Mouse (Mus musculus): ENCODE data around the gene Kcnc4. TPM values are rescaled to one million over a fixed set of nuclear protein-coding genes. Genes with fewer than 3 reads are reported as not detected.

The Kcnc4 gene
- total RNA-seq (2017): not detected in 2 replicates

GRCm38 (mm10) chr3:107459196-107459772 lies at the start of gene Kcnc4:
Kcnc4 (minus strand) TSS chr3:107459552.
- peak in 1 of 2 experiments; percentile 3; a peak in 1 of 4 replicates for ATAC-seq (replicated peaks in 1 of 2; ENCODE audit: insufficient read depth in 1 of 2, low FRiP score in 2 of 2, low TSS enrichment in 1 of 2, low read depth in 1 of 2, poor library complexity in 2 of 2, severe bottlenecking in 2 of 2)

- ATAC-seq (replicated peaks in 1 of 2; ENCODE audit: insufficient read depth in 1 of 2, low FRiP score in 2 of 2, low TSS enrichment in 1 of 2, low read depth in 1 of 2, poor library complexity in 2 of 2, severe bottlenecking in 2 of 2): no peak
Measured at GRCm38 (mm10) chr3:107508696-107509095, 49.3 kb upstream of the Kcnc4 start.

- no peak for ATAC-seq (replicated peaks in 1 of 2; ENCODE audit: insufficient read depth in 1 of 2, low FRiP score in 2 of 2, low TSS enrichment in 1 of 2, low read depth in 1 of 2, poor library complexity in 2 of 2, severe bottlenecking in 2 of 2)
Measured at GRCm38 (mm10) chr3:107507966-107508365, 48.6 kb upstream of the Kcnc4 start.

GRCm38 (mm10) chr3:107506531-107506930 lies 47.2 kb upstream of the Kcnc4 start:
- no peak for ATAC-seq (replicated peaks in 1 of 2; ENCODE audit: insufficient read depth in 1 of 2, low FRiP score in 2 of 2, low TSS enrichment in 1 of 2, low read depth in 1 of 2, poor library complexity in 2 of 2, severe bottlenecking in 2 of 2)

GRCm38 (mm10) chr3:107505464-107506367 lies 46.4 kb upstream of the Kcnc4 start:
- ATAC-seq (replicated peaks in 1 of 2; ENCODE audit: insufficient read depth in 1 of 2, low FRiP score in 2 of 2, low TSS enrichment in 1 of 2, low read depth in 1 of 2, poor library complexity in 2 of 2, severe bottlenecking in 2 of 2): no peak

- ATAC-seq (replicated peaks in 1 of 2; ENCODE audit: insufficient read depth in 1 of 2, low FRiP score in 2 of 2, low TSS enrichment in 1 of 2, low read depth in 1 of 2, poor library complexity in 2 of 2, severe bottlenecking in 2 of 2): no peak
Measured at GRCm38 (mm10) chr3:107504542-107504941, 45.2 kb upstream of the Kcnc4 start.

GRCm38 (mm10) chr3:107503716-107504115 lies 44.4 kb upstream of the Kcnc4 start:
- no peak for ATAC-seq (replicated peaks in 1 of 2; ENCODE audit: insufficient read depth in 1 of 2, low FRiP score in 2 of 2, low TSS enrichment in 1 of 2, low read depth in 1 of 2, poor library complexity in 2 of 2, severe bottlenecking in 2 of 2)

- no peak for ATAC-seq (replicated peaks in 1 of 2; ENCODE audit: insufficient read depth in 1 of 2, low FRiP score in 2 of 2, low TSS enrichment in 1 of 2, low read depth in 1 of 2, poor library complexity in 2 of 2, severe bottlenecking in 2 of 2)
Measured at GRCm38 (mm10) chr3:107501702-107502151, 42.4 kb upstream of the Kcnc4 start.

DNA sequence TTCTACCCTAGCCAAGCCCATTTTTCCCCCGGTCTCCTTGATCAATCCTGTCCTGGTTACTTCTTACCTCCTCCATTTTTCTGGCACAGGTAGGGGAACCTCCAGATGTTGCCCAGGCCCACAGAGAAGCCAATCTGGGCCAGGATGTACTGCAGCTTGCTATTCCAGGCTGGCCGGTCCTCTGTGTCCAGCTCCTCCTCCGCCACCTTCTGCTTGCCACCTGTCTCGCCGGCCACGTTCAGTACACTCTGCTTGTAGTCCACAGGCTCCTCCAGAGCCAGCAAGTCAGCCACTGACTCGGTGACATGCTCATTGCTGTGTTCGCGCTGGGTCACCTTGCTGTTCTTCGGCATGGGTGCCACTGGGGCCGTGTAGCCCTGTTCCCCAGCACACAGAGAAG lies 40.9 kb upstream of the Kcnc4 start:
- no peak for ATAC-seq (replicated peaks in 1 of 2; ENCODE audit: insufficient read depth in 1 of 2, low FRiP score in 2 of 2, low TSS enrichment in 1 of 2, low read depth in 1 of 2, poor library complexity in 2 of 2, severe bottlenecking in 2 of 2)

DNA sequence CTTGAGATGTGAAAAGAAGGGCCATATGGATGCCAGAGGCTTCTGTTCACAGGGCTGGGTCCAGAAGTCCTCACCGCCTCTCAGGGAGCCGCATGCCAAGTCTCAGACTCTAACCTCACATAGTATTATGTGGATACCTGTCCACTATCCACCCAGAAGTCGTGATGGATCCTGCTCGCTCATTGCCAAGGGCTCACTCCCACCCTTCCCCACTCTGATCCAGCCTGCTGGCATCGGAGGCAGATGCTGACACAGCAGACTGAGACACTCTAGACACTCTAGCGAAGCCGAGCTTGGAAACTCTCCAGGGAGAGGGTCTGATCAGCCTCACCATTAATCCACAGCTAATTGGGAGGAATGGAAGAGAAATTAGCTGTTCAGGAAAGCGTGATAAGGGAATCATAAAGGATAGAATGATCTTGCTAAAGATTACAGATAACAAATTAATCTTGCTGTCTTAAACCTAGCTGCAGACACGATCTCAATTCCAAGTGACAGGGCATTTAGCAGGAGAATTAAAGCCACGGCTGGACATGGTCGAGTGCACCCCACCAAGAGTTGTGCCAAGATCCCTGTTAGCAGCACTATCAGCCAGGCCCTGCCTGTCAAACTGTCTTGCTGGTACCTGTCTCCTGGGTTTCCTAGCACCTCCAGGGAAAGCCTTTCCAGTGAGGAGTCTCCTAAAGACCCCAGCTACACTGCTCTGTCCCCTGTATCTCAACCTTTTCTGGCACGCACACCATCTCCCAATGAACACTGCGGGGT lies 36.9 kb upstream of the Kcnc4 start:
- ATAC-seq (replicated peaks in 1 of 2; ENCODE audit: insufficient read depth in 1 of 2, low FRiP score in 2 of 2, low TSS enrichment in 1 of 2, low read depth in 1 of 2, poor library complexity in 2 of 2, severe bottlenecking in 2 of 2): no peak

DNA sequence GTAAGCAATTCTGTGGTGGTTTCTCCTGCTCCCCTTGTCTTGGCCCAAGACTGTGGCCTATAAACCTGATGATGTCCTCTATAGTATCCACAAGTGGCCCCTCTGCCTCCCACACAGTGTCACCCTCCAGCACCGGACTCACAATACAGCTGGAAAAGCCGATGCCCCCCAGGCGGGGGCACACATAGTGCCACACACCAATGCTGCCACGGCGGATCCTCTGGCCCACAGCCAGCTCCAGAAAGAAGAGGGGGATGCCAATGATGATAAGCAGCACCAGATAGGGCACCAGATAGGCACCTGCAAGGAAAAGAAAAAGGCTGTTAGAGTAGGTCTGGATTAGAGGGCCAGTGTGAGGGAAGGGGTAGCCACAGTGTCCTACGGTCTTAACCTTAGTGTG lies 36.2 kb upstream of the Kcnc4 start:
- ATAC-seq (replicated peaks in 1 of 2; ENCODE audit: insufficient read depth in 1 of 2, low FRiP score in 2 of 2, low TSS enrichment in 1 of 2, low read depth in 1 of 2, poor library complexity in 2 of 2, severe bottlenecking in 2 of 2): no peak

GRCm38 (mm10) chr3:107491459-107491858 lies 32.1 kb upstream of the Kcnc4 start:
- peak; percentile 58 to 66 for ATAC-seq (replicated peaks in 1 of 2; ENCODE audit: insufficient read depth in 1 of 2, low FRiP score in 2 of 2, low TSS enrichment in 1 of 2, low read depth in 1 of 2, poor library complexity in 2 of 2, severe bottlenecking in 2 of 2)

GRCm38 (mm10) chr3:107488637-107489036 lies 29.3 kb upstream of the Kcnc4 start:
- ATAC-seq (replicated peaks in 1 of 2; ENCODE audit: insufficient read depth in 1 of 2, low FRiP score in 2 of 2, low TSS enrichment in 1 of 2, low read depth in 1 of 2, poor library complexity in 2 of 2, severe bottlenecking in 2 of 2): no peak

DNA sequence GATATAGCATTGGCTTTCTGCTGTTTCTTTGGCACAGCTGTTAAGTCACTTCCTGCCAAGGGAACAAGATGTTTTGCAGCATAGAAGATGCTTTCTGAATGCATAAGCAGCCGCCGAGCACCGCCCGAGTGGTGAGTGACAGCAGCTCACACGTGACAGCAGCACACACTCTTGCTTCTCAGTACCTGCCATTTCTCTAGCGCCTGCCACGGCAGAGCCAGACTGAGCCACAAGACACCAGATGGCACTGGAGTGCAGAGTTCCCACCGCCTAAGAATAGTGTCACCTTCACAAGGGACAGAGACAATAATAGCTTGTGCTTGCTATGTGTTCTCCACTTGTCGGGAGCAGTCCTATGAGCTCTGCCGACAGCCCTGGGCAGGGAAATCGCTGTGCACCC lies 23.9 kb upstream of the Kcnc4 start:
- peak; percentile 45 to 47; a peak in 2 of 4 replicates for ATAC-seq (replicated peaks in 1 of 2; ENCODE audit: insufficient read depth in 1 of 2, low FRiP score in 2 of 2, low TSS enrichment in 1 of 2, low read depth in 1 of 2, poor library complexity in 2 of 2, severe bottlenecking in 2 of 2)

DNA sequence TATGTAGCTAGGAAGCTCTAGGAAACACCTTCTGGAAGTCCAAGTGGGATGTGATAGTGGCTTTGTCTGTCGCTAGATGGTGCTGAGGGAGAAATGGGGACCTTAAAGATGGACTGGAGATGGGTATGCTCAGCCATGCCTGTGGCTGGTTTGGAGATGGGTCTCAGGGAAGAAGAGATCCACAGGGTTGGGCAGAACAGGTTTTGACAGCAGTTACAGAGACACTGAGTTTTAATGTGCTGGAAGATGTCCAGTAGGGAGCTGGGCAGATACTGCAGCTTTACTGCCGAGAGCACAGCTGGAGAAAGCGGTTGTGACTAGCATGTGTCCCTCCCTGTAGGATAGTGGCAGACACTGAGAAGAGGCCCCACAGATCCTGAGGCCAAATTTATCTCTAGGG lies 21.3 kb upstream of the Kcnc4 start:
- peak in 1 of 2 experiments; percentile 18; a peak in 1 of 4 replicates for ATAC-seq (replicated peaks in 1 of 2; ENCODE audit: insufficient read depth in 1 of 2, low FRiP score in 2 of 2, low TSS enrichment in 1 of 2, low read depth in 1 of 2, poor library complexity in 2 of 2, severe bottlenecking in 2 of 2)

- ATAC-seq (replicated peaks in 1 of 2; ENCODE audit: insufficient read depth in 1 of 2, low FRiP score in 2 of 2, low TSS enrichment in 1 of 2, low read depth in 1 of 2, poor library complexity in 2 of 2, severe bottlenecking in 2 of 2): peak; percentile 42 to 51; a peak in 1 of 4 replicates
Measured at GRCm38 (mm10) chr3:107472198-107472597, 12.8 kb upstream of the Kcnc4 start.

DNA sequence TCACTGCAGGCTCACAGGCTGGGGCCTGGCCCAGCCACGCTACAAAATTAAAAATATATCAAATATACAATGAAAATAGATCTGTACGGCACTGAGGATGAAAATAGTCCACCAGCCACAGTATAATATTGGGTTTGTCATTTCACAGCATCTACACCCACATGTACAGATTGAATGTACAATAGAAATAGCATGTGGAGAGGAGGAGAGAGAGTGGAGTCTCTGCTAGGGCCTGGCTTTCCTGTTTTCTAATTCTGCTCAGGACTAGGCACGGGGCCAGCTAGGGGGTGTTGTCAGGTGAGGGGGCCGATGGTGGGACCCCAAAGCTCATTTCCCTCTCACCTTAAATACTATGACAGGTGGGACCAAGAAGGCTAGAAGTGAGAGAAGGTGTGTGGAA lies 9.7 kb upstream of the Kcnc4 start:
- no peak for ATAC-seq (replicated peaks in 1 of 2; ENCODE audit: insufficient read depth in 1 of 2, low FRiP score in 2 of 2, low TSS enrichment in 1 of 2, low read depth in 1 of 2, poor library complexity in 2 of 2, severe bottlenecking in 2 of 2)

DNA sequence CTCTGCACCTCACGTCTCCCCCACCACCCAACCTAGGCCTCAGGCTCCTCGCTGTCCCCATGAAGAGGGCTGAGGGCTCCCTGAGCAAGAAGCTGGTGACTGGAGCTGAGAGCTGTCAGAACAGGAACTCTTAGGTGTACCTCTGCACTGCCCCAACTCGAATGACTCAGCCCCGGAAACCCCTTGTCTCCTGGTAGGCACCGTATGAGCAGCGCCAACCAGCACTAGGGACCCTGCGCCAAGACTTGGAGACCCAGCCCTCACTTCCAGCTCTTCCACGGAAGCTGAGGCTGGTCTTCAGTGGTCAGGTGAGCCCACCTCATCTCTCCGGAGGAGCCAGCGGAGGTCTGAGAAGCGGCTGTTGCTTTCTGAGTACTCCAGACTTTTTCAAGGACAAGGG lies 8.8 kb upstream of the Kcnc4 start:
- ATAC-seq (replicated peaks in 1 of 2; ENCODE audit: insufficient read depth in 1 of 2, low FRiP score in 2 of 2, low TSS enrichment in 1 of 2, low read depth in 1 of 2, poor library complexity in 2 of 2, severe bottlenecking in 2 of 2): no peak

Measured in hematopoietic stem cell, adult 5-6 weeks (primary cell).